Mouse (Mus musculus): ENCODE data around the gene Olfr287.

The Olfr287 gene

DNA sequence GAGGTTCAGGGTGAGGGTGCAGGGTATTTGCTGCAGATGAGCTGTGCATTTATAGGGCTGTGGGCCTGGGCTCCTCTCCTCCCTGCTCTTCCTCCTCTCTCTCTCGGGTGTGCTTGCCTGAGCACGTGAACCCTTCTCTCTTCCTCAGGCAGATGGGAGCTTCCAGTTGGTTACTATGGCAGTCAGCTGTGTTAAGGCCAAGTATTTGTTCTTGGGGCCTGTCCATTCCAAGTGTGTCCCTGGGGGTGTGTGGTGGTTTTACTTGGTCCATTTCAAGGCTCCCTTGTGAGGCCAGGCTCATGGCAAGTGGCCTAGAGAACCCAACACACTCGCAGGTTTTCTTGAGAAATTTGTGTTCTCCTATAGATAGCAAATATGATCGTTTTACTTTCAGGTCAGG, at the start of gene Olfr287, which contains the start of gene Gm44579:
Olfr287 (minus strand) TSS at position 180 of the 400 bp plus-strand sequence.
Gm44579 (minus strand) TSS at position 101 of the 400 bp plus-strand sequence.
- no peak for DNase-seq

DNA sequence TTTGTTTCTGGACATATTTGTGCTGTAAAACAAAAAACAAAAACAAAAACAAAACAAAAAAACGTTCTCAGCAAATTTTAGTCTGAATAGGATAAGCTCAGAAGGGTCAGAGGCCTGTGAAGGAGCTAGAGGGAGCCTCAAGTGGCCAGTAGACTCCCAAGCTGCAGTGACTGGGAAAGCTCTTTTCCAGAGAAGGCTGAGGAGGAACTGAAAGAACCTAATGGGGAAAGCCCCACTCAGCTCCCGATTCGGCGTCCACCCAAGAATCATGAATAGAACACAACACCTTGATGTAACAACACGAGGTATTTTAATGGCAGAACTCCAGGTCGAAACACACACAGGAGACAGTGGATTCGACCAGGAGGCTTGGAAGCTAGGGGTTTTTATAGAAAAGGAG, 36.9 kb upstream of the Olfr287 start:
- DNase-seq: no peak

GRCm38 (mm10) chr15:98257193-98257592, 36.3 kb upstream of the Olfr287 start, which contains the start of gene H1fnt:
TSS of gene H1fnt (minus strand) at chr15:98257293.
- DNase-seq: no peak

- DNase-seq: no peak
Measured at GRCm38 (mm10) chr15:98256271-98256670, 35.4 kb upstream of the Olfr287 start.

GRCm38 (mm10) chr15:98235442-98235841, 14.6 kb upstream of the Olfr287 start:
- no peak for DNase-seq

GRCm38 (mm10) chr15:98234350-98234749, 13.5 kb upstream of the Olfr287 start, which contains the start of gene Olfr286:
TSS of gene Olfr286 (minus strand) at chr15:98234450.
- no peak for DNase-seq

- DNase-seq: no peak
Measured at GRCm38 (mm10) chr15:98226096-98226495, 5.2 kb upstream of the Olfr287 start.

DNA sequence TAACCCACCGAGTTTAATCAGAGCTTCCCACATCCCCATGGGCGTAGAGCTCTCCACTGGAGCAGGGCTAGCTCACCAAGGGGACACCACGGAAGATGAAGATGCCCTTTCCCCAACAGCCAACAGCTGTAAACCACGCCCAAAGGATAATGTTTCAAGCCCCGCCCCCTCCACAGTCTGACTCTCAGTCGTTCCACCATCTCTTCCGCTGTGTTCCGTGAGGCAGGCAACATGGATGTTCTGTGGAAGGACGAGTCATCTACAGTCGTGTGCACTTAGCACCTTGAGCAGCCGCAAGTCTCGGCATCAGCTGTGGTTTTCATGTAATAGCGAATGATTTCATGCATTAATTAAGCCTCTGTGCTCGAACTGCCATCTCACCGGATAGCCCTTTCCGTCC, 4.8 kb upstream of the Olfr287 start:
- DNase-seq: no peak

DNA sequence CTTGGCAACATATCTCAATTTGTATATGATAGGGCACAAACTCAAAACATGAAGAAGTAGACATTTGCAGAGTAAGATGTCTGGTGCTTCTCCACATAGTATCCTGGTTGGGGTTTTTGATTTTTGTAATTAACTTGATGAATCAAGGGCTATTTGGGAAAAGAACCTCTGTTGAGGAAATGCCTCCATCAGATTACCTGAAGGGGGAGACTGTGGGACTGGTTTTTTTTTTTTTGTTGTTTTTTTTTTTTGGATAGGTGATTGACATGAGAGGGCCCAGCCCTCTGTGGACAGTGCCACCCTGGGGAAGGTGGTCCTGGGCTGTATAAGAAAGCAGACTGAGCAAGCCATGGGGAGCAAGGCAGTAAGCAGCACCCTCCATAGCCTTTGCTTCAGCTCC, 1.5 kb upstream of the Olfr287 start:
- no peak for DNase-seq

GRCm38 (mm10) chr15:98214130-98214529, 6.7 kb downstream of the Olfr287 start:
- no peak for DNase-seq

DNA sequence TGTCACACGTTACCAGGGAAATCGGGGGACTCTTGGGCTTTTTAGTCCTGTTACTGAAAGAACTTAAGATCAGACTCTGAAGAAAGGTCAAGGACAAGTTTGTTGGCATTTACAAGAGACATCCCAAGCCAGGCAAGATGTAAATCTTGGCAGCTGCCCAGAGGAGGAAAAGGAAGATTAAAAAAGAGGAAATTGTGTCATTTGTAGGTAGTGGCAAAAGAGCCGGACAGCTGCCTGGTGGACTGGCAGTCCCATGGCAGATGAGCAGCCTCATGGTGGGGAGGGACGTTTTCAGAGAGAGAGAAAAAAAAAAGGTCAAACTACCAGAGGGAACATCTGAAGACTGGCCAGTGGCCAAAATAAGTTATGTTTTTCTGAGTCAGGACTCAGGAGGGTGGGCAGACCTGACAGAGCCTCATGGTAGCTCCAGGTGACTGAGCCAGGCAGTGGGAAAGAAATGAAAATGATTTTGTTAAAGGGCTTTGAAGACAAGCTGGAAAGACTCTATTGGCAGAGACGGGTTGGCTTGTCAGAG, 7.5 kb downstream of the Olfr287 start:
- no peak for DNase-seq

DNA sequence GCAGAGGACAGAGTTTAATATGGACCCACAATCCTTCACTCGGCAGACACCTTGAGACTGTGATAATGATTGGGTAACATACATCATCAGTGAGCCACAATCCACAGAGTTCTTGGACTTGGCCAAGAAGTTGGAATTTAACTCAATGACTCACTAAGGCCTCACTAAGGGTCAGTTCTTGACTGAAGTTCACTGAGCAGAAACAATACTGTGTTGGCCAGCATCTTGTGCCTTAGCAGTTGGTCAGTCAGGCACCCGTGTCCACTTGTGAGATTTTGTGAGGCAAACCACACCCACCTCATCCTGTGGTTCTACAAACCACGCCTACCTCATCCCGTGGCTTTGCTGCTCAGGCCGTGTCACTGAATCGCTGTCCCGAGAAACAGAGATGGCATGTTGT, 11.2 kb downstream of the Olfr287 start:
- DNase-seq: no peak

- no peak for DNase-seq
Measured at GRCm38 (mm10) chr15:98195442-98195841, 25.4 kb downstream of the Olfr287 start, which contains the start of gene Olfr288. TSS of gene Olfr288 (minus strand) at chr15:98195542.

GRCm38 (mm10) chr15:98184456-98184855, 36.4 kb downstream of the Olfr287 start:
- no peak for DNase-seq

DNA sequence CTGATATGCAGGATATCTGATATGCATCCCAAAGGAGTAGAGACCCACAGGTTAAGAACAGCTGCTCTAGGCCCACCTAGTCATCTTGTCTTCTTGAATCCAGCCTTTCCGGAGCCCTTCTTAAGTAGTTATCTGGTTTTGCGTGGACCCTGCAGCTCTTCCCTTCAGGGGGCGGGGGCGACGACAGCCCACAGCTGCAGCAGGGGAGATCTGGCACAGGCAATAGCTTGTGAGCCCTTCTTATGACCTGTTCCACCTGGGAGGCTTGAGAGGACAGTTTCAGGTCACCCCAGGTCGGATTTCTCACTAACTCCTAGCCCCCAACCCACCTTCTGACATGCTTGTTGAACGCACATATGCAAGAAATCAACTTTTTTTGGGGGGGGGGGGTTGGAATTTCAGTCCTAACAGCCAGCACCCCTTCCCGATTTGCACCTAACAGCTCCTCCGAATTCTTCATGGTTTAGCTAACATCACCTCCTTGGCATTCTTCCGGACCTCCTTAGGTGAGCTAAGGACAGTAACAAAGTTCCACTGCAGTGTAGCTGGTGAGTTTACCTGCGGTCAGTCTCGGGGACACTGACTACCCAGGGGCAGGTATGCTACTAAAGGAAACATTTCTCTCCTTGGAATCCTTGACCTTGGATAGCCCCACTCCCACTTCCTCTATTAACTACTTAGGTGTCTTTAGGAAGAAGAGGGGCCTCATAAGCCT, 38.8 kb downstream of the Olfr287 start:
- DNase-seq: no peak

DNA sequence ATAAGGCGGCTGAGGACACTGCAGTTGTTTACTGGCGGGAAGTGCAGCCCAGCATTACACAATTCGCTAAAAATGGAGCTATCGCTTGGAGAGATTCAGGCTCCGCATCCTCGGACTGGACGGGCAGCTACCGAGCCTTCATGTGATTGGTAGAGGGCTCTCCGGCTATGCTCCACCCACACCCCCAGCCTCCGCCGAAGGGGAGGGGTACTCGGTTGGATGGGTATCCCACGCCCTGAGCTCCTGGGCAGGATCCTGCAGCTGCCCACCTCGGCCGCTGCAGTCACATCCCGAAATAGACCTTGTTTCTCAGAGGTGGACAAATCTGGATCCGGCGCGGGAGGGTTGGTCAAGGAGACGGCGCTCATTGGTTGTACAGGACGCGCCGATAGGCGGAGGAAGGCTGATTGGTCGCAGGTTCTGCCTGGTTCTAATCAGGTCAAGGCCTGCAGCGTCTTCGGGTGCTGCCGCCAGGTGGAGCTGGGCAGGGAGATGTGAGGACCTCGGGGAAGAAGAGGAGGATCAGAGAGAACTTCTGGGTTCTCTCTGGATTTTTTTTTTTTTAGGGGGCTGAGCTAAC, 39.6 kb downstream of the Olfr287 start:
- peak; percentile 62 to 76 for DNase-seq

DNA sequence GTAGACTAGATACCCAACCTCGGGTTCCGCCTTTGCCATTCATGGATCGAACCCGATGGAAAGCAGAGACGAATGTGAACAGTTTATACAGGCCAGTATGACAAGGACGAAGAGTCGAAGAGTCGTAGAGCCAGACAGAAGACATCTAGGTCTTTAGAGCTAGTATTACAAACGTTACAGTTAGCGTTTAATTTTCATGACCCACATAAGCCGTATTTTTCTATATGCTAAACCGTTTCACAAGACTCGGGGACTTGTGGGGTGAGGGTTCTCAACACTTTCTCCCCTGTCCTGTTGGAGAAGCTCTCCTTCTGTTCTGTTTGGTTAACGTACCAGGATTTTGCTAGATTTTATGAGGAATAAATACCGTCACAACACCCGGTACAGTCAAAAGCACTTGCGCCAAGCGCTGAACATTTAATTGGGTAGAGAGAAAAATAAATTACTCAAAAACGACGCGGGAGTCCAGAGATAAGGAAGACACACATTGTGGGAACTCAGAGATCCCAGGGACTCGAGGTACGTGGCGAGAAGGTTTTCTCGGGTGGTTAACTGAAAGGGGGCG, 40.2 kb downstream of the Olfr287 start:
- DNase-seq: no peak

- DNase-seq: no peak
Measured at GRCm38 (mm10) chr15:98177320-98177719, 43.5 kb downstream of the Olfr287 start.

- no peak for DNase-seq
Measured at GRCm38 (mm10) chr15:98173821-98174220, 47.0 kb downstream of the Olfr287 start.

DNA sequence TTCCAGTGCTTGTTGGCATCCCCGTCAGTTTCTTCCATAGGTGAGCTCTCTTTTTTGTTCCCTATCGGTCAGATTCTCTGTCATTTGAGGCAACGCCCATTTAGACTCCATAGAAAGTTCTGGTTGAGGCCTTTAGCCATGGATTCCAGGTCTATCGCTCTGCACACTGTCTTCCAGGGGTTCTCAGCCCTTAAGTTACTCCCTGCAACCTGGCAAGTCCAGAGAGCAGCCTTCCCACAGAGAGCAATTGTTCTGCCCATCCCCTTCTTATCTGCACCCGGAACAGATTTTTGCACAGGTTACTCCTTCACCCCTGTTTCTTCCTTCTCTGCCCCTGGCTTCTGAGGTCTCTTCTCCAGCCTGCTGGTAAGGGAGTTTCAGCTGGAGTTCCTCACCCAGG, 48.7 kb downstream of the Olfr287 start:
- no peak for DNase-seq

DNA sequence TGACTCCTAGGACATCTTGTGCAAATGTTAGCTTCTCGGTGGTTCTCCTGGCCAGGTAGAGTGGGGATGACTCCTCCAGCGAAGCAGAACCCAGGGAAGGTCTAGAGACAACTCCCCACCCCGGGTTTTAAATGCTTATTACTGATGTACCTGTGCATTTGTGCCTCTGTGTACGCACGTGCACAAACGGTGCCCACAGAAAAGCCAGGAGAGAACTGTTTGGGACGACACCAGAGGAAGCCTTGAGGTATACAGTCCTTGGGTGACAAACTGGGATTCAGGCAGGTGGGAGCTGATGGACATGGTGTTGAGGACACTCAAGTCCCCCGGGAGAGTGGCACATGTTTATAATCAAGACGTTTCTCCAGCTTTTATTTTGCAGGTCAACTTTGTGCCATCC, 49.9 kb downstream of the Olfr287 start:
- no peak for DNase-seq

- no peak for DNase-seq
Measured at GRCm38 (mm10) chr15:98170365-98170764, 50.5 kb downstream of the Olfr287 start.

GRCm38 (mm10) chr15:98168622-98169004, 52.2 kb downstream of the Olfr287 start:
- no peak for DNase-seq
